Mouse (Mus musculus) liver, embryonic 15.5 days (tissue): Measurements from ENCODE around the gene Zfp423. TPM values are rescaled to one million over a fixed set of nuclear protein-coding genes. Genes with fewer than 3 reads are reported as not detected.

Experiments used
- ATAC-seq: fragments of 200-750 bp; cut with Nextera tagmentation; 2 replicates; pipeline ENCODE4 v1.8.0; 2017; ENCODE audit warnings: moderate number of reproducible peaks, mild to moderate bottlenecking, moderate library complexity; ENCODE audit not compliant: insufficient read depth
- H3K27ac ChIP-seq: fragments of 300-500 bp; sonication (generic); replicated peaks from 2 replicates; pipeline ENCODE4 v1.5.1; 2015; ENCODE audit warnings: mild to moderate bottlenecking, inconsistent platforms
- H3K27me3 ChIP-seq: fragments of 300-500 bp; sonication (generic); 2 replicates; pipeline ENCODE4 v1.6.1; 2015; ENCODE audit warnings: mild to moderate bottlenecking, inconsistent platforms
- H3K36me3 ChIP-seq: fragments of 300-500 bp; sonication (generic); replicated peaks from 2 replicates; pipeline ENCODE4 v1.6.1; 2015; ENCODE audit warnings: moderate library complexity, mild to moderate bottlenecking, inconsistent platforms
- H3K4me1 ChIP-seq: fragments of 300-500 bp; sonication (generic); replicated peaks from 2 replicates; pipeline ENCODE4 v1.6.1; 2015; ENCODE audit warnings: inconsistent platforms
- H3K4me2 ChIP-seq: fragments of 300-500 bp; sonication (generic); 2 replicates; pipeline ENCODE4 v1.6.1; 2015; ENCODE audit warnings: moderate library complexity, mild to moderate bottlenecking, inconsistent platforms
- H3K4me3 ChIP-seq: fragments of 300-500 bp; sonication (generic); replicated peaks from 2 replicates; pipeline ENCODE4 v1.5.1; 2015; ENCODE audit warnings: mild to moderate bottlenecking, inconsistent platforms
- H3K9ac ChIP-seq: fragments of 300-500 bp; sonication (generic); 2 replicates; pipeline ENCODE4 v1.6.1; 2015; ENCODE audit warnings: moderate library complexity, mild to moderate bottlenecking, inconsistent platforms
- H3K9me3 ChIP-seq: fragments of 300-500 bp; sonication (generic); replicated peaks from 2 replicates; pipeline ENCODE4 v1.6.1; 2016; ENCODE audit warnings: inconsistent platforms
- WGBS: fragments of 180-500 bp; shearing (Covaris S2); methylation state at CpG from one replicate; pipeline ENCODE4 v1.1.7; 2015; ENCODE audit warnings: mixed read lengths; ENCODE audit not compliant: insufficient replicate concordance; 5-methylcytosine and 5-hydroxymethylcytosine counted together
- polyA plus RNA-seq: library from polyadenylated mRNA; unstranded; fragments of >200 nt; fragmentation: Nextera tagmentation; extraction: Ambion mirVana; gene quantifications from 2 replicates; pipeline ENCODE4 v1.2.1, GENCODE M21; 2015

Gene Zfp423
- polyA plus RNA-seq, 1 experiment from 2014 or later = 0.30 TPM

- Histone ChIP-seq H3K27ac (no peak overlapping the region), H3K27me3 (no peaks in the 10 kb centered on the region), H3K4me2 (no peak overlapping the region), H3K36me3 (no peaks in the 10 kb centered on the region), H3K9ac (no peak overlapping the region), H3K4me3 (no peak overlapping the region), H3K9me3 (no peaks in the 10 kb centered on the region), H3K4me1 (no peaks in the 10 kb centered on the region)
- 51% methylated on average over 14 of the region's 14 CpGs for WGBS
- no peak for ATAC-seq
These were observed 186.4 kb downstream of the Zfp423 start for GRCm38 (mm10) chr8:87772894-87773502.

GRCm38 (mm10) chr8:87767882-87768281, 191.5 kb downstream of the Zfp423 start:
- no peaks in the 10 kb centered on the region for H3K36me3 ChIP-seq
- H3K4me3 ChIP-seq = no peak overlapping the region
- H3K9me3 ChIP-seq = no peaks in the 10 kb centered on the region
- 67% methylated on average over 9 of the region's 9 CpGs for WGBS
- H3K27me3 ChIP-seq = no peaks in the 10 kb centered on the region
- H3K9ac ChIP-seq = no peak overlapping the region
- no peaks in the 10 kb centered on the region for H3K4me1 ChIP-seq
- H3K4me2 ChIP-seq = no peak overlapping the region
- no peak overlapping the region for H3K27ac ChIP-seq
- ATAC-seq = no peak

GRCm38 (mm10) chr8:87765276-87765675, 194.1 kb downstream of the Zfp423 start:
- H3K27me3 ChIP-seq = no peaks in the 10 kb centered on the region
- no peaks in the 10 kb centered on the region for H3K4me1 ChIP-seq
- no peak overlapping the region for H3K4me2 ChIP-seq
- no peak overlapping the region for H3K4me3 ChIP-seq
- H3K27ac ChIP-seq = no peak overlapping the region
- no peak overlapping the region for H3K9ac ChIP-seq
- H3K9me3 ChIP-seq = no peaks in the 10 kb centered on the region
- H3K36me3 ChIP-seq = no peaks in the 10 kb centered on the region
- WGBS = 50% methylated on average over 3 of the region's 3 CpGs
- no peak for ATAC-seq

- no peak overlapping the region for H3K9ac ChIP-seq
- ATAC-seq = no peak
- H3K27me3 ChIP-seq = no peaks in the 10 kb centered on the region
- no peaks in the 10 kb centered on the region for H3K9me3 ChIP-seq
- H3K4me3 ChIP-seq = no peak overlapping the region
- no peaks in the 10 kb centered on the region for H3K36me3 ChIP-seq
- no peak overlapping the region for H3K27ac ChIP-seq
- 73% methylated on average over 8 of the region's 8 CpGs for whole genome bisulfite sequencing
- no peaks in the 10 kb centered on the region for H3K4me1 ChIP-seq
- no peak overlapping the region for H3K4me2 ChIP-seq
These were observed 200.6 kb downstream of the Zfp423 start for GRCm38 (mm10) chr8:87758750-87759149.

GRCm38 (mm10) chr8:87754853-87755252, 204.5 kb downstream of the Zfp423 start:
- WGBS = 68% methylated on average over 8 of the region's 8 CpGs
- H3K4me2 ChIP-seq = no peak overlapping the region
- no peak overlapping the region for H3K27ac ChIP-seq
- H3K4me1 ChIP-seq = no peaks in the 10 kb centered on the region
- H3K27me3 ChIP-seq = no peaks in the 10 kb centered on the region
- H3K4me3 ChIP-seq = no peak overlapping the region
- no peak for ATAC-seq
- H3K9ac ChIP-seq = no peak overlapping the region
- no peaks in the 10 kb centered on the region for H3K36me3 ChIP-seq
- no peaks in the 10 kb centered on the region for H3K9me3 ChIP-seq

- WGBS = 43% methylated on average over 2 of the region's 2 CpGs
- no peaks in the 10 kb centered on the region for H3K27me3 ChIP-seq
- H3K36me3 ChIP-seq = no peaks in the 10 kb centered on the region
- no peak overlapping the region for H3K4me3 ChIP-seq
- no peaks in the 10 kb centered on the region for H3K9me3 ChIP-seq
- H3K4me2 ChIP-seq = no peak overlapping the region
- no peak overlapping the region for H3K9ac ChIP-seq
- H3K4me1 ChIP-seq = no peaks in the 10 kb centered on the region
- H3K27ac ChIP-seq = no peak overlapping the region
- ATAC-seq = no peak
These were observed 205.8 kb downstream of the Zfp423 start for GRCm38 (mm10) chr8:87753636-87754035.

- H3K4me2 ChIP-seq = no peak overlapping the region
- 53% methylated on average over 8 of the region's 8 CpGs for WGBS
- ATAC-seq = no peak
These were observed 206.2 kb downstream of the Zfp423 start for GRCm38 (mm10) chr8:87753148-87753547.

GRCm38 (mm10) chr8:87752710-87753109, 206.7 kb downstream of the Zfp423 start:
- ATAC-seq = no peak

More at GRCm38 (mm10) chr8:87753148-87753547, 206.2 kb downstream of the Zfp423 start:
- Histone ChIP-seq H3K4me3 (no peak overlapping the region), H3K27ac (no peak overlapping the region), H3K27me3 (no peaks in the 10 kb centered on the region), H3K9ac (no peak overlapping the region), H3K36me3 (no peaks in the 10 kb centered on the region), H3K9me3 (no peaks in the 10 kb centered on the region), H3K4me1 (no peaks in the 10 kb centered on the region)

GRCm38 (mm10) chr8:87747582-87747981, 211.8 kb downstream of the Zfp423 start:
- Histone ChIP-seq H3K4me1 (no peaks in the 10 kb centered on the region), H3K9ac (no peak overlapping the region), H3K27me3 (no peaks in the 10 kb centered on the region), H3K9me3 (no peaks in the 10 kb centered on the region), H3K4me2 (no peak overlapping the region), H3K4me3 (no peak overlapping the region), H3K36me3 (no peaks in the 10 kb centered on the region), H3K27ac (no peak overlapping the region)
- 48% methylated on average over 8 of the region's 8 CpGs for WGBS
- no peak for ATAC-seq

More at GRCm38 (mm10) chr8:87752710-87753109, 206.7 kb downstream of the Zfp423 start:
- Histone ChIP-seq H3K27ac (no peak overlapping the region), H3K36me3 (no peaks in the 10 kb centered on the region), H3K4me3 (no peak overlapping the region), H3K27me3 (no peaks in the 10 kb centered on the region), H3K4me1 (no peaks in the 10 kb centered on the region), H3K9me3 (no peaks in the 10 kb centered on the region), H3K9ac (no peak overlapping the region), H3K4me2 (no peak overlapping the region)
- WGBS = 70% methylated on average over 13 of the region's 13 CpGs

GRCm38 (mm10) chr8:87747142-87747541, 212.3 kb downstream of the Zfp423 start:
- Histone ChIP-seq H3K9ac (no peak overlapping the region), H3K4me2 (no peak overlapping the region), H3K36me3 (no peaks in the 10 kb centered on the region), H3K9me3 (no peaks in the 10 kb centered on the region), H3K27ac (no peak overlapping the region), H3K4me1 (no peaks in the 10 kb centered on the region), H3K4me3 (no peak overlapping the region), H3K27me3 (no peaks in the 10 kb centered on the region)
- 38% methylated on average over 8 of the region's 8 CpGs for WGBS
- no peak for ATAC-seq

- Histone ChIP-seq H3K4me1 (no peaks in the 10 kb centered on the region), H3K27me3 (no peaks in the 10 kb centered on the region), H3K4me3 (no peak overlapping the region), H3K9me3 (no peaks in the 10 kb centered on the region), H3K27ac (no peak overlapping the region), H3K4me2 (no peak overlapping the region), H3K9ac (no peak overlapping the region), H3K36me3 (no peaks in the 10 kb centered on the region)
- WGBS = 64% methylated on average over 14 of the region's 14 CpGs
- ATAC-seq = no peak
These were observed 213.3 kb downstream of the Zfp423 start for GRCm38 (mm10) chr8:87746072-87746471.

GRCm38 (mm10) chr8:87745125-87745698, 214.2 kb downstream of the Zfp423 start:
- no peak for ATAC-seq
- H3K27ac ChIP-seq = no peak overlapping the region
- 78% methylated on average over 20 of the region's 20 CpGs for WGBS
- H3K27me3 ChIP-seq = no peaks in the 10 kb centered on the region
- no peak overlapping the region for H3K9ac ChIP-seq
- H3K4me1 ChIP-seq = no peaks in the 10 kb centered on the region
- no peaks in the 10 kb centered on the region for H3K36me3 ChIP-seq
- H3K9me3 ChIP-seq = no peaks in the 10 kb centered on the region
- H3K4me2 ChIP-seq = no peak overlapping the region
- no peak overlapping the region for H3K4me3 ChIP-seq
